Mouse (Mus musculus): ENCODE measurements around the gene Elp4.

GRCm38 (mm10) chr2:105792339-105793120, 111.8 kb downstream of the Elp4 start:
- no peak for TF ChIP-seq CTCF (IDR thresholded peaks at IDR 0.05; ENCODE audit: borderline replicate concordance, control insufficient read depth, extremely low read depth, insufficient read depth, low read length, poor library complexity)
- TF ChIP-seq POLR2A (IDR thresholded peaks at IDR 0.05; ENCODE audit: control insufficient read depth, extremely low read depth, insufficient read depth, low read length, poor library complexity) = no peak
